Mouse (Mus musculus): Measurements from ENCODE around the gene Kdm2a. TPM values are rescaled to one million over a fixed set of nuclear protein-coding genes. Genes with fewer than 3 reads are reported as not detected.

Kdm2a gene
- polyA plus RNA-seq, 1 experiment = 2.7 TPM

GRCm38 (mm10) chr19:4438791-4439160 is 40.7 kb upstream of the Kdm2a start:
- peaks cover 50% of the 10 kb centered on the region for H3K27me3 ChIP-seq (ENCODE audit: control insufficient read depth)
- no peaks in the 10 kb centered on the region for H3K9me3 ChIP-seq (ENCODE audit: control insufficient read depth, low read length)

DNA sequence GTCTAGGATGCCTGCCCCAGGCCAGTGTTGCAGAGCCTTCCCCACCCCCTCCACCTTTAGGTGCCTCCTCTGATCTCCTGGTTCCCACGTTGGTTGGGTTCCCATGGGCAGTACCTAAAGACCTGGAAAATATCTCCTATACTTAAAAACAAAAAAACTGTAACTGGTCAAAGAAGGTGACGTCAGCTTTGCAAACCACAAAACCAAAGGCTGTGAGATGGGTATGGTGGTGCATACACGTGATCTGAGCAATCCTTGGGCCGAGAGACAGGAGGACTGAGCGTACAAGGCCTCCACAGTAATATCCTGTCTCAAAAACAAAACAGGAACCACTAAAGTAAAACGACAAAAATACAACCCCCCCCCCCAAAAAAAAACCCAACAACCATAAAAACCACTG is 39.8 kb upstream of the Kdm2a start:
- Histone ChIP-seq H3K36me3 (ENCODE audit: control insufficient read depth) (no peaks in the 10 kb centered on the region; the same call in 1 of the 2 replicates), H3K27me3 (ENCODE audit: control insufficient read depth) (peaks cover 49% of the 10 kb centered on the region), H3K4me3 (replicated peaks) (no peak overlapping the region)

More at GRCm38 (mm10) chr19:4438791-4439160, 40.7 kb upstream of the Kdm2a start:
- H3K4me3 ChIP-seq (replicated peaks) = peak overlapping the region; percentile 54
- TF ChIP-seq TAL1 (IDR thresholded peaks at IDR 0.05; ENCODE audit: low read length) = no peak
- no peaks in the 10 kb centered on the region; the same call in 1 of the 2 replicates for H3K36me3 ChIP-seq (ENCODE audit: control insufficient read depth)
- H3K4me1 ChIP-seq (ENCODE audit: control insufficient read depth) = peaks cover 7% of the 10 kb centered on the region

GRCm38 (mm10) chr19:4436254-4436653 is 38.2 kb upstream of the Kdm2a start:
- Histone ChIP-seq H3K9me3 (ENCODE audit: control insufficient read depth, low read length) (no peaks in the 10 kb centered on the region), H3K4me3 (replicated peaks) (no peak overlapping the region), H3K36me3 (ENCODE audit: control insufficient read depth) (no peaks in the 10 kb centered on the region; the same call in 1 of the 2 replicates), H3K4me1 (ENCODE audit: control insufficient read depth) (peaks cover 2% of the 10 kb centered on the region; the same call in 1 of the 2 replicates), H3K27me3 (ENCODE audit: control insufficient read depth) (peaks cover 49% of the 10 kb centered on the region)
- no peak for TF ChIP-seq TAL1 (IDR thresholded peaks at IDR 0.05; ENCODE audit: low read length)

More for the DNA sequence above, 39.8 kb upstream of the Kdm2a start:
- TF ChIP-seq TAL1 (IDR thresholded peaks at IDR 0.05; ENCODE audit: low read length) (no peak), GATA1 (IDR thresholded peaks at IDR 0.05; ENCODE audit: low read length) (no peak)
- peaks cover 7% of the 10 kb centered on the region for H3K4me1 ChIP-seq (ENCODE audit: control insufficient read depth)
- no peaks in the 10 kb centered on the region for H3K9me3 ChIP-seq (ENCODE audit: control insufficient read depth, low read length)

- Histone ChIP-seq H3K4me3 (replicated peaks) (no peak overlapping the region), H3K4me1 (ENCODE audit: control insufficient read depth) (peaks cover 2% of the 10 kb centered on the region; the same call in 1 of the 2 replicates), H3K9me3 (ENCODE audit: control insufficient read depth, low read length) (no peaks in the 10 kb centered on the region), H3K27me3 (ENCODE audit: control insufficient read depth) (peaks cover 37% of the 10 kb centered on the region), H3K36me3 (ENCODE audit: control insufficient read depth) (no peaks in the 10 kb centered on the region; the same call in 1 of the 2 replicates)
- TF ChIP-seq TAL1 (IDR thresholded peaks at IDR 0.05; ENCODE audit: low read length) (no peak), GATA1 (IDR thresholded peaks at IDR 0.05; ENCODE audit: low read length) (no peak)
These were observed 36.9 kb upstream of the Kdm2a start for GRCm38 (mm10) chr19:4434999-4435398.

GRCm38 (mm10) chr19:4433756-4434155 is 35.7 kb upstream of the Kdm2a start:
- H3K27me3 ChIP-seq (ENCODE audit: control insufficient read depth) = peaks cover 24% of the 10 kb centered on the region
- no peaks in the 10 kb centered on the region; the same call in 1 of the 2 replicates for H3K36me3 ChIP-seq (ENCODE audit: control insufficient read depth)
- no peak overlapping the region for H3K4me3 ChIP-seq (replicated peaks)
- no peaks in the 10 kb centered on the region for H3K9me3 ChIP-seq (ENCODE audit: control insufficient read depth, low read length)
- H3K4me1 ChIP-seq (ENCODE audit: control insufficient read depth) = peaks cover 2% of the 10 kb centered on the region; the same call in 1 of the 2 replicates
- TF ChIP-seq GATA1 (IDR thresholded peaks at IDR 0.05; ENCODE audit: low read length) (no peak), TAL1 (IDR thresholded peaks at IDR 0.05; ENCODE audit: low read length) (no peak)

GRCm38 (mm10) chr19:4430091-4430620 is 32.1 kb upstream of the Kdm2a start:
- no peak for TF ChIP-seq GATA1 (IDR thresholded peaks at IDR 0.05; ENCODE audit: low read length)
- no peak for TF ChIP-seq TAL1 (IDR thresholded peaks at IDR 0.05; ENCODE audit: low read length)
- Histone ChIP-seq H3K27me3 (ENCODE audit: control insufficient read depth) (no peaks in the 10 kb centered on the region; the same call in 1 of the 2 replicates), H3K9me3 (ENCODE audit: control insufficient read depth, low read length) (no peaks in the 10 kb centered on the region), H3K4me1 (ENCODE audit: control insufficient read depth) (no peaks in the 10 kb centered on the region), H3K4me3 (replicated peaks) (no peak overlapping the region), H3K36me3 (ENCODE audit: control insufficient read depth) (no peaks in the 10 kb centered on the region; the same call in 1 of the 2 replicates)

GRCm38 (mm10) chr19:4425610-4426366 is 27.7 kb upstream of the Kdm2a start:
- H3K4me3 ChIP-seq (replicated peaks) = no peak overlapping the region
- H3K27me3 ChIP-seq (ENCODE audit: control insufficient read depth) = no peaks in the 10 kb centered on the region

DNA sequence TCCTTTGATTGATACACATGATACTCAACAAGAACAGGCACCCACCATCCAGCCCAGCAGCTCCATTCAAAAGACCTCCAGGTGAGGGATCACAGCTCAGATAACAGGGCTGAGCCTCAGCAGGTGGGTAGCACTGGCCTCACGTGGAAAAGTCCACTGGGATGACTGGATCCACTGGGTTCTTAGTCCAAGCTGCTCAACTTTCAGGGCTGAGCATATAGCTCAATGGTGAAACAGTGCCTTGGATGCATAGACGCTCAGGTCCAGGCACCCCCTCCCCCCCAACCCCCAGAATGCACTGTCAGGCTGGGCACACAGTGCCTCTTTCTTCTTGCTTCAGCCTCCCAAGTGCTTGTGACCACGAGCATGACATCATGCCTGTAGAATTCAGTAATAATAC is 24.9 kb upstream of the Kdm2a start:
- TF ChIP-seq TAL1 (IDR thresholded peaks at IDR 0.05; ENCODE audit: low read length) (no peak), GATA1 (IDR thresholded peaks at IDR 0.05; ENCODE audit: low read length) (no peak)
- Histone ChIP-seq H3K36me3 (ENCODE audit: control insufficient read depth) (no peaks in the 10 kb centered on the region; the same call in 1 of the 2 replicates), H3K4me1 (ENCODE audit: control insufficient read depth) (peaks cover 10% of the 10 kb centered on the region), H3K4me3 (replicated peaks) (no peak overlapping the region), H3K27me3 (ENCODE audit: control insufficient read depth) (no peaks in the 10 kb centered on the region), H3K9me3 (ENCODE audit: control insufficient read depth, low read length) (no peaks in the 10 kb centered on the region)

More at GRCm38 (mm10) chr19:4425610-4426366, 27.7 kb upstream of the Kdm2a start:
- Histone ChIP-seq H3K9me3 (ENCODE audit: control insufficient read depth, low read length) (no peaks in the 10 kb centered on the region), H3K4me1 (ENCODE audit: control insufficient read depth) (peaks cover 1% of the 10 kb centered on the region), H3K36me3 (ENCODE audit: control insufficient read depth) (no peaks in the 10 kb centered on the region; the same call in 1 of the 2 replicates)
- no peak for TF ChIP-seq TAL1 (IDR thresholded peaks at IDR 0.05; ENCODE audit: low read length)
- TF ChIP-seq GATA1 (IDR thresholded peaks at IDR 0.05; ENCODE audit: low read length) = no peak

GRCm38 (mm10) chr19:4422581-4422980 is 24.5 kb upstream of the Kdm2a start:
- peaks cover 10% of the 10 kb centered on the region for H3K4me1 ChIP-seq (ENCODE audit: control insufficient read depth)
- no peaks in the 10 kb centered on the region; the same call in 1 of the 2 replicates for H3K36me3 ChIP-seq (ENCODE audit: control insufficient read depth)
- no peaks in the 10 kb centered on the region for H3K27me3 ChIP-seq (ENCODE audit: control insufficient read depth)
- H3K9me3 ChIP-seq (ENCODE audit: control insufficient read depth, low read length) = no peaks in the 10 kb centered on the region
- no peak overlapping the region for H3K4me3 ChIP-seq (replicated peaks)
- no peak for TF ChIP-seq TAL1 (IDR thresholded peaks at IDR 0.05; ENCODE audit: low read length)
